Mouse (Mus musculus) left cerebral cortex, adult 9 months (tissue): ENCODE measurements around the gene Pepd.
"Not testable (repeated sequence)": the region's sequence is repeated elsewhere in the genome, so short reads cannot be mapped to it uniquely, and the experiment has no call there.

Experiments used
- DNase-seq, 2 experiments: peaks; one replicate each; pipeline ENCODE4 v3.0.0; 2022; ENCODE audit warnings: low spot score in 2 of 2

Pepd gene

DNA sequence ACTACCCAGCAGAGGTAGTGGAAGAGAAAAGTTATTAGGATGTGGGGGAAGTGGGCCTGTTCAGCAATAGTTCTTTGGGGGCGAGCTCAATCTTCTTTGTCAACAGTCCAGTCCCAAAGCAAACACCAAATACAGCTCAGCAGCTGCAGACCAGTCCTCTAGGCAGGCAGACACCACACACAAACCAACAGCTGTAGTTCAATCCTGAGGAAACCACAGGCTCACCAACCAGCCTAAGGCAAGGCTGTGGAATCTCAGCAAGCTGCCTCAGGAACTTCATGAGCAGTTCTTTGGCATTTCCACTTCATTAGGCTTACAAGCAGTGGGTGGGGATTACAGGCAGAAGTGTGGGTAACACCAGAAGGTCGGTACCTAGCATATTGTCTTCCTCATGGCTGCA, 70.2 kb downstream of the Pepd start:
- DNase-seq: not testable (repeated sequence)

DNA sequence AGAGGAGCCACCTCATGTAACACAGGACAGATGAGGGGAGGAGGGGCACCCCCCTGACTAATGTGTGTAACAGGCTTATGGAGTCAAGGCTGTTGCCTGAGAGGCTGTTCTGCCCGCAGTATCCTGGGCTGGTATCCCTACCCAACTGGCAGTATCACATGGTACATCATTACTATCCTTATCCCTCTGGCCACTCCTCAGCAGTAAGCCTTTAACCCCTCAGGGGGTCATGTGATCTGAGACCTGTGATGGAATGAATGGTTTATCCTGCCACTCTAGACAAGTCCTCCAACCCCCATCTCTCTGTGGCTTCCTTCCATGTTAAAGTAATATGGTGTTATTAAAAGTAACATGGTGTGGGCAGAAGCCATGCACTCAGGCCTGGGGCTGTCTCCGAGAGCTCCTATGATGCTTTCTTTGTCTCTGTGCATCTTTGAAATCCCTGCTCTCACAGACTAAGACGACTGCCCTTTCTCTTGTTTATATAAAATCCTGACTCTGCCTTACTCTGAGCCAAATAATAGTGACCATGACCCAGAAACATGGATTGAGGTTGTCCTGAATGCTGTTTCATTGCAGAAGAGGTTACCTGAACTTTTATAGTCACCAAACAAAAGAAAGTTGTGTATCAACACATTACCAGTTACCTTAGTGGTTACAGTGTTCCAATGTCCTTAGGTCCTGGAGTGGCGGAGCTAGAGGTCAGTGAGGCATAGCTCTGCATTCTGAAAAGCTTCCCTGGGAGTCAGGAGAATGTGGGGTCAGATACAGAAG, 71.7 kb downstream of the Pepd start:
- DNase-seq: no peak

DNA sequence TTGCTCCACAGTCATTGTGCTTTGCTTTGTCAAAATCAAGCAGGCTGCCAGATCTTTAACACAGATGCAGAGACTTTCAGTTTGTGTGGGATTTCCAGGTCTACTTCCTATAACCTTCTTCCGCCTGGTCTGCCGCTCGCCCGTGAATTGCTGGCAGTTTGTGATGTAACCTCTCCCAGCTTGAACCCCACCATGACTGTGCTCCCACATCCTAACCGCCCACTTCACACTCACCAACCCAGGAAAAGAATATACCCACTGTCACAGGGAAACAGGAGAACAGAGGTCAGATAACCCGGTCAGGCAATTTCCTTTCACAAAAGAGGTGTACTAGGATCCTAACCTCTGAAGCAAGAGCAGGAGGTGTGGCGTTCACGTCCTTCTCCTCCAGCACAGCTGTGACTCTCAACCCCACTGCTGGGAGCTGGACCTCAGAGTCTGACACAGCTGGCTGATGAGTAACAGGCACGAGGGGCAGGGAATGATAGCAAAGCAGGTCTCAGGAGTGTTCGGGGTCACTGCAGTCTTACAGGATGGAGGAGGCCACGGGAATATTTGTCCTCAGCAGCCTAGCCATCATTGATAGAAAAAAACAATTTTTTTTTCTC, 72.5 kb downstream of the Pepd start:
- DNase-seq: no peak

DNA sequence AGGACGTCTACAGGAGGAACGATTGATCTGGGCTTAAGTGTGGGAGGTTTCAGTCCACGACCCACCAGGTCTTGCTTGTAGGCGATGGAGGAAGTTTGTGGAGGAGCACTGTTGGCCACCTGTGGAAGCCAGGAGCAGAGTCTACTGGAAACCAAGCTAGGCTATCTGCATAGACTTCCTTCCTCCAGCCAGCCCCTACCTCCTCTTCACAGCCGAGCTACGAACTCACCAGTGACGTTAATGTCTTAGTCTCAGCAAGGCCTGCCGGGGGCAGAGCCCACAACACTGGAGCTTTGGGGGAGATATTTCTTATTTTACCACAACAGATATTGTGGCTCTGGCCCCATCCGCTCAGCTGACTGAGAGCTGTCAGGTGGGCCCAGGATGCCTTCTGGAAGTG, 73.0 kb downstream of the Pepd start:
- DNase-seq: no peak

DNA sequence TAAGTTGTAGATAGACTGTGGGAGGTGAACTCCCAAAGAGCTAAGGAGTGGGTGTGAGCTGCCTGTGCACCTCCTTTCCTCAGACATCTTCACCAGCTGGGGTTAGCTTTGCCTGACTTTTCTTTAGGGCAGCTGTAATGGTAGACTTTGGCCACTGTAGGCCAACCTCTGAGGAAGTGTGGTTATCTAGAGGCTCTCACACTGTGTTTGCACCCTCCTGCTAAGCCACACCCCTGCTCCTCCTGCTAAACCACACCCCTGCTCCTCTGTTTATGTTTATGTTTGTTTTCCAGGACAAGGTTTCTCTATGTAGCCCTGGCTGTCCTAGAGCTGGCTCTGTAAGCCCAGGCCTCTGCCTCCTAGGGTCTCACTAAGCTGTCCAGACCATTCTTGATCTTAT, 73.5 kb downstream of the Pepd start:
- DNase-seq: no peak

DNA sequence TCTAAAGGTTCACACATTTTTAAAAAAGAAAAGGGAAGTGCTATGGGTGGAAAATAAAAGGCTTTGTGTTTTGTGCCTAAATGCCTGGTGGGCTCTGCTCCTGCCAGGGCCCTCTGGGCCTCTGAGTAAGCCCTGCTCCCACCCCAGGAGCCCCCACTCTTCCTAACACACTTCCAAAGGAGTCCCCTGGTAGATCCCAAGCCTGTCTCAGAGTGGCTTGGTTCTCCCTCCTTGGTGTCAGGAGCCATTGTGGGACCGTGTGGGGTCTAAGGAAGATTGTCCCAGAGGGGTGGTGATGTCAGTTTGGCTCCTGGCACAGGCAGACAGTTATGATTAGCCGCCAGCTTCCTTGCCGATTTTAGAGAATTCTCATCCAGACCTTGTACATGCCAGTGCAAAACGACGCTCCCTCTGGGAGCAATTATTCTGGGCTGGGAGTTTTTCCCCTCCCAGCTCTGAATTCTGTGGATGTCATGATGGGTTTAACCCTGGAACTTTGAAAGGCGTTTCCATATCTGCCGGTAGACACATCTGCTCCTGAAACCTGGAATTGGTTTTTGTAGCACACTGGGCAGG, 74.5 kb downstream of the Pepd start:
- DNase-seq: no peak

DNA sequence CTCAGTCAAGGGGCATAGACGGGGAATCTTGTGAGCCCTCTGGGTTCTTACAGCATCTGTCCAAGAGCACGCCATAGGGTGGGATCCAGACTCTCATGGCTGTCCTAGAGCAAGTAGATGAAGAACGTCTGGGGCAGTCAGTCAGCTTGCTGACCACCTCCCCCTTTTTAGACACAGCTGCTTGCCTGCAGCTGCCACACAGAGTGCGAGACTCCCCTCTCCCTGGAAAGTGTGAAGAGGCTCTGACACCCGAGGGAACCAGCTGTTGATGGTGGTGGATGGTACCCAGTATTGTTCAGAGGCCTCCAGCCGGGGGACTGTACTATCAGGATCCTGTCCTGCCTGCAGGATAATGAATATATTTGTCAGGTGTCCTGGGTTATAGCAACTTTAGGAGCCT, 75.1 kb downstream of the Pepd start:
- DNase-seq: no peak

DNA sequence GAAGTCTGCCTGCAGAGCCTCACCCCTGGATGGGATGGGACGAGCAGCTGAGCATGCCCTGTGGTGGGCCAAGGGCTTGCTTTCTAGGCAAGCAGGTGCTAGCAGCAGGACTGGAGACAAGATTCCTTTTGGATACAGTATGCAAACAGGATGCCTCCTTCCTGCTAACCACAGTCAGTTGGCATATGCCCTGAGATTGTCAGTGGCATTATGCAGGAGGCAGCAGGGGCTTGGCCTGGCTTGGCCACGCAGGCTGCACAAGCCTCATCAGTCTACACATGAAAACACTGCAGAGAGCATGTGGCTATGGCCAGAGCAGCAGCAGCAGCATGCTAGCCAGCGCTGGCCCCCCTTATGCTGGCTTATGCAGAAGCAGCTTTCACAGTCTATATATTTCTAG, 76.3 kb downstream of the Pepd start:
- no peak for DNase-seq

DNA sequence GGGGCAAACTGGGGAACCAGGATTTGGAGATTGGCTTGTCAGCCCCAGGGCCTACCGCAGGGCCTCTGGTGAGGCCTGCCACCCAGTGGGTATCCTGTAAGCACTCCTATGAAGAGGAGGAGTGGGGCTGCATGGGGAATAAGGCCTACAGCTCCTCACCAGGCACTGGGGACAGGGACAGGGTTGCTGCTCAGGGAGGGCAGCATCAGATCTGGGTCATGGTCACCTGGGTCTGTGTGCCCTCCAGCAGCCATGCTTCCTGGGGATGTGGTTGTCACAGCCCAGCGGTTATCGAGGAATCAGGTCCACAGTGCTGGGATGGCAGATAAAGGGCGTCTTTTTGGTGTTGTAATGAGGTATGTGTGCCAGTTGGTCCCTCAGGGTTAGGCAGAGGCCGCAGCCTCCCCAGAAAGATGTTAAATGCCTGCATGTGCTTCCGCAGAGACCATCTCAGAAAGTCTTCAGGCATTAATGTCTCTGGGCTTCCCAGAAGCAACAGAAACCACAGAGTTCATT, 79.6 kb downstream of the Pepd start:
- no peak for DNase-seq

DNA sequence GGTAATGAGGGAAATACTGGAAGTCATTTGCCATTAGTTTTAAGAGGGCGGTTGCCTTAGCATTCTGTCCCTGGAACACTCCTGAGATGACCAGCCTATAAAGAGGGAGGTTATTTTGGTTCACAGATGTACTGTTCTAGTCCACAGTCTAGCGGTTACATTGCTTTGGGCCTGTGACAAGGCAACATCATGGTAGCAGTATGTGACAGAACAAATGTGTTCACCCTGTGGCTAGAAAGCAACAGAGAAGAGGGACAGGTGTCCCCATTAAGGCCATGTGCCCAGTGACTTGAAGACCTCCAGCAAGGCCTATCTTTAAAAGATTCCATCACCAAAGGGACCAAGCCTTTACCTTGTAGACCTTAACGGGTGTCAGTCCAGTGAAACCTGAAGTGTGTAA, 80.6 kb downstream of the Pepd start:
- DNase-seq: no peak

DNA sequence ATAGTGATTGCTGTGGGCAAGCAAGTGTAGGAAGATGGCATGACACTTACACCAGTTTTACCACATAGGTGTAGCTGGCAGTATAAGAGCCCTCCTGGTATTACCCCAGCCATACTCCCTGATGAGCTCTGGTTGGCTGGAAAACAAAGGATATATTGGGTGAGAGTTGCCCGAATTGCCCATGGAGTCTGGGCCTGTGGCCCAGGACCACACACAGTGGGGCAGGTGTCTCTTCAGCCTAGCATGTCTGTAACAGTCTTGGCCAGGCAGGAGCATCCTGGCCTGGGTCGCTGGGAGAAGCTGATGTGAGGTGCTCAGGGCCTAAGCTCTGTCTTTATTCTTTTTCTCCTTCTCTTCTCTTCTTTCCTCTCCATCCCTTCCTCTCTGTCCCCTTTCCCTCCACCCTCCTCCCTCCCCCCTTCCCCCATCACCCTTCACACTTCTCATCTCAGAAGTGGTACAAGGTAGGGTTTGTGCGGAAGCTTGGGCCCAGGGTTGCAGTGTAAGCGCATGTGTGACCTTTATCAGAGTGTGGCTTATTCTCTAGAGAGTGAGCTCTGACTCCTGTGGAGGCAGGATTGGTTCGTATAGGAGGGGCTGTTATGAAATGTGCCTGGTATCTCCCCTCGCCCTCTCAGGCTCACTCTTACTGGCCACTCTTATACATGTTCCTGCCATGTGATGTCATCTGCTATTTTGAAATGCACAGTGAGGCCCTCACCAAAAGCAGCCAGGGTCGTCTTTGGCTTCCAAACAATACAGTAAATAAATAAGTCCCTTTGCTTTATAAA, 83.9 kb downstream of the Pepd start:
- DNase-seq: no peak

DNA sequence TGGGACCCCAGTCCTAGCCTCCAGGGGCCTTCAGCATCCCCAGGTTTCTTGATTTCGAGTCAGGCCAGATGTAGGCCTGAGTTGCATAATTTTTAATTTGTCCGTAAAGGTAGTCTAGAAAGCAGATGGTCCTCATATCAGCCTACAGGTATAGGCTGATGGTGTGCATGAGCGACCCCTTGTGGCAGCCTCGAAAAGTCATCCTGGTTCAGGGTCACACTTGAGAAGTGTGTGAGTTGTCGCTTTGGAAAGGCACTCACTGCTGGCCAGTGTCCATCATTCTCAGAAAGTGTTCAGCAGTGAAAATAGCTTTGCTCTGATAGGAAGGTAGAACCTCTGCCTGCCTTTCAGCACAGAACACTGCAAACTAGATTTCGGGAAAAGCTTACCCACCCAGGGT, 88.7 kb downstream of the Pepd start:
- DNase-seq: peak in 1 of 2 experiments; percentile 32

DNA sequence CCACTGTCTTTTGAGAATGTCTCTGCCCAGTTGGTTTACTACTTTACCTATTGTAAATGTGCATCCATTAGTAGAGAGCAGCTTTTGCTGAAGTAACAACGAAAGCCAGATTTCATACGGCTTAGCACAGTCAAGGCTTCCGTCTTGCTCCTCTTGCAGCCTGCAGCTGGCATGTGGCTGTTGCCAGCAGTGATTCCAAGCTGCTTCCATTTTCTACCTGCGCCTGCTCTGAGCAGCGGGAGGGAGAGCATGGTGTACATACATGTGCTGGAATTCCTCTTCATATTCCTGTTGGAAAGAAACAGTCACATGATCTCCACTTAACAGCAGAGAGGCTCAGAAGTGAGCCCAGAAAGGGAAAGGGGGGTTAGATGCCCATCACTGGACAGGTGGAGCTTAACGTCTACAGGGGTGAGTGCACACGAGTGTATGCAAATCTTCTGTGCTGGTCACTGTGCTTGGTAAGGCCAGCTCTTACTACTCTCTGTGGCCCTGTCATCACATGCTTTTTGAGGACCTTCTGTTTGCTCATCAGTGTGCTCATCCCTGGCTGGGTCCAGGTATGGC, 91.1 kb downstream of the Pepd start:
- no peak for DNase-seq

DNA sequence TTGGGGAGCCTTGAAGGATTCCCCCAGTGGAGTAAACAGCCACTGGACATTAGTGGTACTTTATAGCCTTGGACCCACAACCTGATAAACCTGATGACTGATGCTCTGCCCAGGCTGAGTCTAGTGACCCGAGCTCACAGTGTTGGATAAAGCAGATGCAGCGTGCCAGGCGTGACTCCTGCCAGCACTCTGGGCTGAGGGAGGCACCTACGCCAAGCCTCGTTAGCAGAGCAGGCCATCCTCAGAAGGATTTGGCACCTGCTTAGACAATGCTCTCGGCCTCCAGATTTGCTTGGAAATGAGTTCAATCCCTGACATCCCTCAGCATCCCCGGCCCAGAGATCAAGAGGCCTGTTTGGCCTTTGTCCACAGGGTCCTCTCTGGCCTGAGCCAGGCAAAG, 94.5 kb downstream of the Pepd start:
- DNase-seq: no peak

DNA sequence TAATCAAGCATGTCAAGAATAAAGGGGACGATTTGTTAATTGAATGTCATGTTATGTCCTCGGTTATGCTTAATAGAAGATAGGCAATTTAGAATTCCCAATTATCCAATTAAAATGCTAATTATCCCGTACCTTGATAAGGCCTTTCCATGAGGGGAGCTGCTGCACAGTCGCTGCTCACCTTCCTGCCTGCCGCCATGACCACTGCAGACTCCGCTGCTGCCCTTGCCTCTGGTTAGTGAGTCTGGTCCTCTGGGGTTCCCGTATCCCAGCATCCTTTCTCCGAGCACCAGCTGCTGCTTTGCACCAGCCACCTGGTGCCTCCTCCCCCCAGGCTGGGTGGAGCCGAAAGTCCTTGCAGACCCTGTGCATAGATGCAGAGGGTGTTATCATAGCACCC, 101.0 kb downstream of the Pepd start:
- DNase-seq: no peak

DNA sequence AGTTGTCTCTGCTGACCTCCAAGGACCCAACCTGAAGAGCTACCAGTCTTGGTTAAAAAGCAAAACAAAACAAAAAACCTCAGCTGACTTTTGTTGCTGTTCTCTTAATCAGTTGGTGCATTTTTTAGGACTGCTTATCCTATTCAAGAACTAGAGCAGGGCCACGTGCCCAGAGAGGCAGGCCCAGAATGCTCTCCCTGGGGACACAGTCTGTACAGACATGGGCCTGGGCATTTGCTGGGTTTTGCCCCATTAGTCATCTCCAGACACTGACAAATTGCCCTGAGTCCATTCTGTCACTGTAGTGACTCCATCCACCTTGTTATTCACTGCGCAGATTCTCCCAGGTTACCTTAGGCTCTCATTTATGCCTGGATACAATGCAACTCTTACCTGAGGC, 103.1 kb downstream of the Pepd start:
- no peak for DNase-seq

DNA sequence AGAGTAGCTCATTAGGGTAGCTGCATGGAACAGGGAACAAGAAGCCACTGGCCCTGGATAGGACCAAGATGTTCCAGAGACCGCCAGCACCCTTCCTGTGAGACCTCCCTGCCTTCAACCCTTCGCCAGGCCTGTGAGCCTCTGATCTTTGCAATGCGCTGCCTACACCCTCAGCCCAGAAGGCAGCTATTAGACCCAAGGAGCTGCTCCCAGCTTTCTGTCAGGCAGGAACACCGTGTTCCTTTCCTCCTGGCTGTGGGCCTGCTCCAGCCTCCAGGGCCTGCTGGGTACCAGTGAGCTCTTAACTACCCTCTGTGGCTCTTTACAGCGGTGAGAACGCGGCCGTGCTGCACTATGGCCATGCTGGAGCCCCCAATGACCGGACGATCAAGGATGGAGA, 109.2 kb downstream of the Pepd start:
- DNase-seq: no peak

DNA sequence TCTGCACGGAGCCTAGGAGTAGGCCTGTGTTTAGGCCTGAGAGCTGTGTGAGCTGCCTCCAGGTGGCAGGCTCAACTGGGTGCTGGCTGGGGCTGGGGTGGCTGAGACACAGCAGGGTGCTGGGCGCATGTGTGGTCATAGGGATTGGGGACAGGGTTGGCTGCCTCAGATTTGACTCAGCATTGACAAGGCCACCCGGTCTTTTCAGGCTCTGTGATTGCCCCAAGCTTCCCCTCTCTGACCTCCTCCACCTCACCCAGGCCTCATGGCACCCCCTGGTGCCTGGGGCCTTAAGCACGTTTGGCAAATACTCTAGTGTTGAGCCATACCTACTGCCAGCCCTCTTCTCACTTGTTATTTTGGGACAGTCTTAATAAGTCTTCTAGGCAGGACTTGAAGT, 111.1 kb downstream of the Pepd start:
- DNase-seq: no peak

DNA sequence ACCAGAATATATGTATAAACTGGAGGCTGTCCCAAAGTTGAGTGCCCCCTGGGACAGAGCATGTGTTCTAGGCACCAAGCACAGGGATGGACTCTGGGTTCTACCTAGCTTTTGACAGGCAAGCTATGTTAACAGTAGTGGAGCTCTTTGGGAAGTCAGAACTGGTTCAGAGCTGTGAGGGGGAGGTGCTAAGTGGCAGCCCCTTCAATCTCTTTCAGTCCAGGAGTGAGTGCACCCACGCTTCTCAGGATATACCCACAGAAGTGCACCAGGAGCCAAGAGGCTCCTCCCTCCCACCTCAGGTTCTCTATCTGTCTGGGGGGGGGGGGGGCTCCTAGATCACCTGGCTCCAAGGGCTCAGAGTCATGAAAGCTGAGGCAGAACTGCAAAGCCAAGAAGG, 112.2 kb downstream of the Pepd start:
- DNase-seq: no peak

DNA sequence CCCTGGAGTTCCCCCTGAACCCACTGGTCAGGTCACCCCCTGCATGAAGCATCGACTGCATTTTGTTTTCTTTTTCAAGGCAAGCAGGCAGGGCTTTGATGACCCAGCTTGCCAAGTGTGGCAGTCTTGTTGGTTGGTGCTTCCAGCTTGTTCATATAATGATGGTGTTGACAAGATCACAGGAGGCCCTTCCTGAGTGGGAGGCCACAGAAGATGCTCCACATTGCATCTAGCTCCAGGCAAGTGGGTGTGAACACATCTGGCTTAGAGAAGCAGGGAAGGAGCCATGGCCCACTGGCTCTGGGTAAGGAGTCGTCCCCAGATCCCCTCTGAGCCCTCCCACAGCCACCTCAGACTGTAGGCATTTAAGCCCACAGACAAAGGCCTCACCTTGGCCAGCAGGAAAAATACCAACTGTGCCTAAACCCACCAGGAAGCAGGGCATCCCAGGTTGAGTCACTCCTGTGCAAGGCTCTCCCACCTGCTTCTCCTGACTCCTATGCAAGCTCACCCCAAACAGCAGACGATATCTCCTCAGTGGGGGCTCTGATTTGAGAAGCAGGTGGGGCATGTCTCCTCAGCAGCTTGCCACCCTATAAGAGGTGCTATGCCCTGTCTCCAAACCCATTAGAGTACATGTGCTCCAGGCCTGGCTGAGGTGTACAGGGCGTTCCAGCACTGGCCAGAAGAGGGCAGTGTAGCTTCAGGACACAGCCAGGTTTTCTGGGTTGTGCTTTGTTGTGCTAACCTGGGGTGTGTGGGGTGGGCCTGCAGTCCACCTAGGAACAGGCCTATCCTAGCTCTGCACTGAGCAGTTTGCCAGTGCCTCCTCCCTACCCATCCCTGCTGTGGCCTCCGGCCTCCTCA, 113.5 kb downstream of the Pepd start:
- peak in 1 of 2 experiments; percentile 88 for DNase-seq

DNA sequence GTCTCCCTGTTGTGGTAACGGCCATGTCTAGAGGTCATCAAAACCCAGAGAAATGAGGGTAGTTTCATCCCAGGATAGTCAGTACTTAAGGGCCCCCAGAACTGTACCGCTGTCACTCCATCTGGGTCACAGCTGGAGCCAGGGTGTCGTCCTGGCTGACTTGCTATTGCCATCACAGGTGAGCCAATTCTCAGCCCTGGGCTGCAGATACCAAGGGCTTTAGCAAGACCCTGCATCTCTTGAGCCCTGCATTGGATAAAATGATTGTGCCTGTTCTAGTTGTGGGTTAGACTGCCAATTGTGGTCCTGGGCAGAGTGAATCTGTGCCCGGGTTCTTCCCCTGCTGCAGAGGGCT, 114.1 kb downstream of the Pepd start:
- DNase-seq: no peak
